Mouse (Mus musculus) lung, adult 2 months (tissue): ENCODE measurements around the gene Mblac1. TPM values are rescaled to one million over a fixed set of nuclear protein-coding genes. Genes with fewer than 3 reads are reported as not detected.

ENCODE experiments used
- DNase-seq: peaks from one replicate; pipeline ENCODE4 v3.0.0; 2022
- H3K4me1 ChIP-seq: fragments of 200-500 bp; 2 replicates; pipeline ENCODE4 v1.6.1; 2011; ENCODE audit warnings: low read length; ENCODE audit not compliant: control insufficient read depth, insufficient read depth
- H3K4me3 ChIP-seq: fragments of 200-500 bp; replicated peaks from 2 replicates; pipeline ENCODE3; 2011; ENCODE audit warnings: low read depth, mild to moderate bottlenecking, control low read depth, low read length; ENCODE audit errors: extremely low read depth
- CTCF ChIP-seq: fragments of 200-500 bp; IDR thresholded peaks from 2 replicates; pipeline ENCODE4 v1.5.1; 2011; ENCODE audit warnings: mild to moderate bottlenecking, low read length, control low read depth; ENCODE audit not compliant: insufficient read depth
- POLR2A ChIP-seq: fragments of 200-500 bp; IDR thresholded peaks from 2 replicates; pipeline ENCODE4 v1.6.1; 2011; ENCODE audit warnings: low read depth, mild to moderate bottlenecking, control low read depth, low read length, borderline replicate concordance; ENCODE audit errors: extremely low read depth
- WGBS: fragments of 180-500 bp; shearing (Covaris S2); methylation state at CpG from one replicate; pipeline ENCODE4 v1.1.7; 2018; 5-methylcytosine and 5-hydroxymethylcytosine counted together
- polyA plus RNA-seq: library from polyadenylated mRNA; depleted of rRNA; stranded (reverse); fragments of >200 nt; gene quantifications from 2 replicates; pipeline ENCODE4 v1.2.3, GENCODE M21; 2012; rRNA removed

Mblac1 gene
- polyA plus RNA-seq: 5.0 and 5.5 TPM in 2 replicates

- peak; percentile 82 for DNase-seq
- peak within 1 kb of the TSS; percentile 90 for H3K4me3 ChIP-seq
- peaks cover 5% of the 10 kb centered on the region; the same call in 1 of the 2 replicates for H3K4me1 ChIP-seq
- no peak for TF ChIP-seq CTCF
- TF ChIP-seq POLR2A: peak; percentile 67; the same call in 1 of the 2 replicates
- WGBS: 4% methylated on average over 54 of the region's 54 CpGs
Measured at GRCm38 (mm10) chr5:138193771-138194727, at the start of gene Mblac1. Gene Mblac1 (plus strand): TSS chr5:138194314.

DNA sequence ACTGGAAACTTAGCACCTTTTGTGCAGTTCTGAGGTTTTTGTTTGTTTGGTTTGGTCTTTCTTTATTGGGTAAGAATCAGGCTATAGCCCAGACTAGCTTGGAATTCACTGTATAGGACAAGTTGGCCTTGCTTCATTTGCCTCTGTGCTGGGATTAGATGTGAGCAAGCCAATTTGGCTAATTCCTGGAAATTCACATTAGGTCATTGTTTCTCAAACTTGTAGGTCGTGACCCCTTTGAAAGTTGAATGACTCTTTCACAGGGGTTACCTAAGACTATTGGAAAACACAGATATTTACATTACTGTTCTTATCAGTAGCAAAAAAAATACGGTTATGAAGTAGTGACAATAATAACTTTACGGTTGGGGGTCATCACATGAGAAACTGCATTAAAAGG lies 39.7 kb upstream of the Mblac1 start:
- no peak for DNase-seq
- WGBS: 56% methylated on average over 3 of the region's 3 CpGs
- Histone ChIP-seq H3K4me3 (no peak overlapping the region), H3K4me1 (0 out of 2 replicates have a peak, but pooled peaks cover 2% of the 10 kb centered on the region)
- TF ChIP-seq POLR2A (no peak), CTCF (no peak)

GRCm38 (mm10) chr5:138155443-138155976 lies 38.6 kb upstream of the Mblac1 start, which contains the start of gene Zfp113:
Gene Zfp113 (minus strand): TSS chr5:138155744.
- peak within 1 kb of the TSS; percentile 94 for H3K4me3 ChIP-seq
- TF ChIP-seq POLR2A (peak; percentile 89), CTCF (peak; percentile 97)
- peak; percentile 79 for DNase-seq
- H3K4me1 ChIP-seq: 0 out of 2 replicates have a peak, but pooled peaks cover 2% of the 10 kb centered on the region
- WGBS: under 1% methylated on average over 31 of the region's 31 CpGs

GRCm38 (mm10) chr5:138160224-138160762 lies 33.8 kb upstream of the Mblac1 start:
- 59% methylated on average over 7 of the region's 7 CpGs for WGBS
- no peak for DNase-seq
- no peaks in the 10 kb centered on the region for H3K4me1 ChIP-seq
- no peak for TF ChIP-seq CTCF
- no peak for TF ChIP-seq POLR2A
- H3K4me3 ChIP-seq: no peak overlapping the region

DNA sequence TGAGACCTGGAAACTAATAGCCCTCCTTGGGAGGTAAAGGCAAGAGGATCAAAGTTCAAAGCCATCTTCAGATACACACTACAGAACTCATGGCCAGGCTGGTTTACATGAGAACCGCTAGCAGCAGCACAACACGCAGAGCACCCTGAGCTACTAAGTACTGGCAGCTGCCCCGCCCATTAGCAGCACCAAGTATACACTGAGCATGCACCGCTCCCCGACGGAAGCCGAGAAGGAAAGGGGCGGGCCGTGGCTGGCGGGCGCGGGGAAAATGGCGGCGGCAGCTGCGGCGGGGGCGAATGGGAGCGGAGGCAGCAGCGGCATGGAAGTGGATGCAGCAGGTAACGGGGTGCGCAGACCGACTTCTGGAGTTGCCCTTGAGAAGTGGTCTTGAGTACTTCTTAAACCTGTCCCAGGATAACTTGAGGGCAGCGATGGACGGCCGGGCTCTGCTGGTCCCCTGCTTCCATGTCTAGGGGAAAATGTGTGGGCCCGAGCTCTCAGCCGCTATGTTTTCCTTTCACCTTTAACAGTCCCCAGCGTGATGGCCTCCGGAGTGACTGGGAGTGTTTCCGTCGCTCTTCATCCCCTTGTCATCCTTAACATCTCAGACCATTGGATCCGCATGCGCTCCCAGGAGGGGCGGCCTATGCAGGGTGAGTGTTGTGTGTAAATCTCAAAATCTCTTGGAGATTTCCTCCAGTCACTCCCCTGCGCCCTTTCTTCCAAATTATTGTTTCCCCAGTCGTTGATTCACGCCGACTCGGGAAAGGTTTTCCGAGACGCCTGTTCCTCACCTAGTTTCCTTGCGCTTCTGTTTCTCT lies 33.1 kb upstream of the Mblac1 start, which contains the start of gene Cops6:
TSS of gene Cops6 (plus strand) at position 230 of the 824 bp plus-strand sequence.
- WGBS: 1% methylated on average over 42 of the region's 42 CpGs
- H3K4me1 ChIP-seq: no peaks in the 10 kb centered on the region

GRCm38 (mm10) chr5:138163046-138163445 lies 31.1 kb upstream of the Mblac1 start:
- no peaks in the 10 kb centered on the region for H3K4me1 ChIP-seq
- no peak overlapping the region for H3K4me3 ChIP-seq
- 65% methylated on average over 6 of the region's 6 CpGs for WGBS
- no peak for TF ChIP-seq POLR2A
- TF ChIP-seq CTCF: no peak
- no peak for DNase-seq

More for the DNA sequence above, 33.1 kb upstream of the Mblac1 start, which contains the start of gene Cops6:
- peak within 1 kb of the TSS; percentile 93 for H3K4me3 ChIP-seq
- DNase-seq: peak; percentile 96
- TF ChIP-seq POLR2A: peak; percentile 85; the same call in 1 of the 2 replicates
- TF ChIP-seq CTCF: no peak

DNA sequence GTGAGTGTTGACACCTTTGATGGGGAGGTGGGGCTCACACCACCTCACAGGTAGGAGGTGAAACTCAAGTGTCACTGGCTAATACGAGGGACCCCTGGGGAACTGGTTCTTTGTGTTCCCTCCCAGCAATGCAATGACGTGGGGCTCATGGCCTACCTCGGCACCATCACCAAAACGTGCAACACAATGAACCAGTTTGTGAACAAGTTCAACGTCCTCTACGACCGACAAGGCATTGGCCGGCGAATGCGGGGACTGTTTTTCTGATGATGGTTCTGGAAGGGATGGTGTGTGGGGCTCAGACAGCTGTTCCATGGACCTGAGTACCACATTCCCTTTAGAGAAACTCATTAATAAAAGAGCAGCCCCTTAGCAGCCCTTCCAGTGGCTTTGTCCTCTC lies 30.5 kb upstream of the Mblac1 start:
- H3K4me3 ChIP-seq: no peak overlapping the region
- DNase-seq: no peak
- TF ChIP-seq CTCF (no peak), POLR2A (no peak)
- no peaks in the 10 kb centered on the region for H3K4me1 ChIP-seq
- WGBS: 73% methylated on average over 10 of the region's 10 CpGs

DNA sequence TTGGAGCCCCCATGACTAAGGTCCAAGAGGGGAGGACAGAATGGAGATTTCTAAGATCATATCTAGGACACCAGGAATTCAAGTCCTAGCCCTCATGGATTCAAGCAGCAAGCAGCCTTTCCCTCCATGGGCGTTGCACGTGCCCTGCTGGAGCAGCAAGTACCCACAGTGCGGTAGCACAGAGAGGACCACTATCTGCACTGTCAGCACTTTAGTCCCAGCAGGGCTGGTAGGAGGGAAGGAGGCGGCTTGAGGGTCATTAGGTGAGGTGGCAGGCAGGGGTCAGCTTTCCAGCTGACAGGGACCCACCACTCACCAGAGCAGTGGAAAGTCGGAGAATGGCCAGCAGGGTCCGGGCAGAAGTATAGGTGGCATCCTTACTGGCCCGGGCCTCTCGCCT lies 28.5 kb upstream of the Mblac1 start:
- peaks cover 2% of the 10 kb centered on the region; the same call in 1 of the 2 replicates for H3K4me1 ChIP-seq
- TF ChIP-seq POLR2A (no peak), CTCF (no peak)
- no peak overlapping the region for H3K4me3 ChIP-seq
- WGBS: 79% methylated on average over 8 of the region's 8 CpGs
- no peak for DNase-seq
